Mouse (Mus musculus) midbrain, postnatal 0 days (tissue): ENCODE measurements at regions not wholly inside any gene's neighbourhood (a gene's known extent, or its start where the extent isn't known, plus 50 kb on each side); places are given as distances from the start of the nearest gene placed in this dataset.

Experiments used
- ATAC-seq: fragments of 200-750 bp; cut with Nextera tagmentation; 2 replicates; pipeline ENCODE4 v1.8.0; 2017; ENCODE audit warnings: moderate number of reproducible peaks, mild to moderate bottlenecking, moderate TSS enrichment, moderate library complexity; ENCODE audit not compliant: low FRiP score
- DNase-seq: peaks from one replicate; pipeline ENCODE4 v3.0.0-alpha.2; 2015; ENCODE audit warnings: low spot score
- H3K27ac ChIP-seq: fragments of 300-500 bp; sonication (generic); 2 replicates; pipeline ENCODE4 v1.5.1; 2014; ENCODE audit warnings: low read depth, mild to moderate bottlenecking, low read length, mixed read lengths
- H3K27me3 ChIP-seq: fragments of 300-500 bp; sonication (generic); 2 replicates; pipeline ENCODE4 v1.6.1; 2014; ENCODE audit warnings: low read length, control low read depth, mixed read lengths; ENCODE audit not compliant: insufficient read depth
- H3K36me3 ChIP-seq: fragments of 300-500 bp; sonication (generic); 2 replicates; pipeline ENCODE4 v1.6.1; 2014; ENCODE audit warnings: low read length, control low read depth, mixed read lengths; ENCODE audit not compliant: insufficient read depth
- H3K4me1 ChIP-seq: fragments of 300-500 bp; sonication (generic); 2 replicates; pipeline ENCODE4 v1.6.1; 2014; ENCODE audit warnings: mild to moderate bottlenecking, control low read depth, antibody characterized with exemption, low read length, mixed read lengths; ENCODE audit not compliant: insufficient read depth
- H3K4me2 ChIP-seq: fragments of 300-500 bp; sonication (generic); 2 replicates; pipeline ENCODE4 v1.6.1; 2014; ENCODE audit warnings: low read depth, mild to moderate bottlenecking, low read length, mixed read lengths; ENCODE audit not compliant: poor library complexity, severe bottlenecking
- H3K4me3 ChIP-seq: fragments of 300-500 bp; sonication (generic); 2 replicates; pipeline ENCODE4 v1.5.1; 2014; ENCODE audit warnings: low read depth, mild to moderate bottlenecking, low read length, moderate library complexity
- H3K9ac ChIP-seq: fragments of 300-500 bp; sonication (generic); replicated peaks from 2 replicates; pipeline ENCODE4 v1.6.1; 2014; ENCODE audit warnings: mild to moderate bottlenecking, low read length, moderate library complexity, mixed read lengths; ENCODE audit not compliant: poor library complexity, severe bottlenecking
- H3K9me3 ChIP-seq: fragments of 300-500 bp; sonication (generic); 2 replicates; pipeline ENCODE4 v1.6.1; 2016; ENCODE audit warnings: low read length, control low read depth
- CTCF ChIP-seq: IDR thresholded peaks from 2 replicates; pipeline ENCODE4 v1.5.1; 2016; ENCODE audit warnings: antibody characterized with exemption, mild to moderate bottlenecking
- WGBS: fragments of 180-500 bp; shearing (Covaris S2); extraction: QIAGEN DNeasy Blood & Tissue Kit; methylation state at CpG from one replicate; pipeline ENCODE4 v1.1.7; 2014; 5-methylcytosine and 5-hydroxymethylcytosine counted together

GRCm38 (mm10) chr10:16088210-16088609, 1370.2 kb upstream of the Gje1 start:
- 81% methylated on average over 3 of the region's 3 CpGs for WGBS
- H3K36me3 ChIP-seq = no peaks in the 10 kb centered on the region

GRCm38 (mm10) chr10:16053008-16053407, 1335.0 kb upstream of the Gje1 start:
- no peak for TF ChIP-seq CTCF
- Histone ChIP-seq H3K27me3 (no peaks in the 10 kb centered on the region), H3K27ac (no peak overlapping the region), H3K4me3 (no peak overlapping the region), H3K36me3 (no peaks in the 10 kb centered on the region), H3K4me2 (no peak overlapping the region), H3K4me1 (no peaks in the 10 kb centered on the region), H3K9ac (no peak overlapping the region), H3K9me3 (no peaks in the 10 kb centered on the region)
- WGBS = 14% methylated on average over 5 of the region's 5 CpGs
- ATAC-seq (no peak), DNase-seq (peak; percentile 58)

More at GRCm38 (mm10) chr10:16088210-16088609, 1370.2 kb upstream of the Gje1 start:
- no peak for TF ChIP-seq CTCF
- Histone ChIP-seq H3K9me3 (no peaks in the 10 kb centered on the region), H3K4me3 (no peak overlapping the region), H3K4me2 (no peak overlapping the region), H3K27me3 (no peaks in the 10 kb centered on the region), H3K27ac (no peak overlapping the region), H3K9ac (no peak overlapping the region), H3K4me1 (no peaks in the 10 kb centered on the region)
- ATAC-seq (no peak), DNase-seq (no peak)

- no peak for TF ChIP-seq CTCF
- Histone ChIP-seq H3K4me1 (no peaks in the 10 kb centered on the region), H3K27me3 (no peaks in the 10 kb centered on the region), H3K4me2 (no peak overlapping the region), H3K9ac (no peak overlapping the region), H3K4me3 (no peak overlapping the region), H3K27ac (no peak overlapping the region), H3K9me3 (no peaks in the 10 kb centered on the region), H3K36me3 (no peaks in the 10 kb centered on the region)
- peak; percentile 75 for DNase-seq
- 32% methylated on average over 2 of the region's 2 CpGs for WGBS
- peak; percentile 27; the same call in 1 of the 2 replicates for ATAC-seq
Observed at GRCm38 (mm10) chr10:16052463-16052889, 1334.5 kb upstream of the Gje1 start.

GRCm38 (mm10) chr10:16036255-16036654, 1318.2 kb upstream of the Gje1 start:
- WGBS = 82% methylated on average over 2 of the region's 2 CpGs
- no peak for TF ChIP-seq CTCF
- no peaks in the 10 kb centered on the region for H3K36me3 ChIP-seq
- no peak overlapping the region for H3K9ac ChIP-seq
- no peak overlapping the region for H3K4me2 ChIP-seq
- ATAC-seq = no peak
- no peaks in the 10 kb centered on the region for H3K4me1 ChIP-seq
- H3K27ac ChIP-seq = no peak overlapping the region
- no peak overlapping the region for H3K4me3 ChIP-seq
- no peaks in the 10 kb centered on the region for H3K9me3 ChIP-seq
- no peak for DNase-seq
- H3K27me3 ChIP-seq = no peaks in the 10 kb centered on the region

- Histone ChIP-seq H3K9me3 (no peaks in the 10 kb centered on the region), H3K27ac (no peak overlapping the region), H3K36me3 (no peaks in the 10 kb centered on the region), H3K4me3 (no peak overlapping the region), H3K4me2 (no peak overlapping the region), H3K27me3 (no peaks in the 10 kb centered on the region), H3K4me1 (no peaks in the 10 kb centered on the region), H3K9ac (no peak overlapping the region)
- no peak for TF ChIP-seq CTCF
- DNase-seq (no peak), ATAC-seq (no peak)
Observed at GRCm38 (mm10) chr10:16033096-16033495, 1315.1 kb upstream of the Gje1 start.

GRCm38 (mm10) chr10:16030802-16031201, 1312.8 kb upstream of the Gje1 start:
- H3K9ac ChIP-seq = no peak overlapping the region
- no peaks in the 10 kb centered on the region for H3K36me3 ChIP-seq
- no peak overlapping the region for H3K4me3 ChIP-seq
- no peak overlapping the region for H3K27ac ChIP-seq
- H3K27me3 ChIP-seq = no peaks in the 10 kb centered on the region
- 70% methylated on average over 2 of the region's 2 CpGs for WGBS
- H3K4me2 ChIP-seq = no peak overlapping the region
- H3K9me3 ChIP-seq = no peaks in the 10 kb centered on the region
- no peaks in the 10 kb centered on the region for H3K4me1 ChIP-seq
- DNase-seq (peak; percentile 5), ATAC-seq (no peak)
- no peak for TF ChIP-seq CTCF
